Mouse (Mus musculus): Measurements from ENCODE around the gene Vmn1r211. TPM values are rescaled to one million over a fixed set of nuclear protein-coding genes. Genes with fewer than 3 reads are reported as not detected.
"Not testable (repeated sequence)": the region's sequence is repeated elsewhere in the genome, so short reads cannot be mapped to it uniquely, and the experiment has no call there.

Gene Vmn1r211
- polyA plus RNA-seq, 1 experiment from 2014 or later = not detected

DNA sequence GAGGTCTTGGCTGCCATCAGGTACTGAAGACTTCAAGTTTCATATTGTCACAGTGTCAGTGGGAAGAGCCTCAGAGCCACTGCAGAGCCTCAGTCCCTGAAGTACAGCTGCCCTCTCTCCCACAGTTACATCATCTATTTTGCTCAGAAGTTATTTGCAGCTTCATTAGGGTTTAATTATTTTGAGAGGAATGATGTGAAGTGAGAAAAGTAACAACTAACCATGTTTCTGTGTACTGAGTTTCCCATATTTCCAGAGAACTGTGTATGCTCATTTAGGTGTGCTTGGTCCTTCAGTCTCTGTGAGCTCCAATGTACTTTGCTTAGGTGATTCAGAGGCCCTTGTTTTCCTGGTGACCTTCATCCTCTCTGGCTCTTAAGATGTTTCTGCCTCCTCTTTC is 47.8 kb downstream of the Vmn1r211 start, which contains the start of gene Vmn1r209:
Gene Vmn1r209, minus strand, starts transcription at position 101 of the 400 bp plus-strand sequence.
- not testable (repeated sequence) for H3K9ac ChIP-seq (ENCODE audit: low read length); DNase-seq (ENCODE audit: low spot score); H3K4me3 ChIP-seq (ENCODE audit: low read depth, low read length); H3K9me3 ChIP-seq (ENCODE audit: control insufficient read depth, low read length); H3K36me3 ChIP-seq (ENCODE audit: control insufficient read depth, insufficient read depth, low read length); H3K4me1 ChIP-seq (ENCODE audit: control insufficient read depth, insufficient read depth, low read length); H3K4me2 ChIP-seq (ENCODE audit: low read depth); H3K27ac ChIP-seq (ENCODE audit: low read depth, low read length); ATAC-seq (ENCODE audit: insufficient read depth, low FRiP score, low TSS enrichment); H3K27me3 ChIP-seq (ENCODE audit: control insufficient read depth, insufficient read depth, low read length)

Other genes starting within 250 kb of the Vmn1r211 start
- not detected in 2 replicates for gene Vmn1r206, start 233.3 kb downstream of the Vmn1r211 start, polyA plus RNA-seq (2014; fragmentation: Nextera tagmentation; extraction: Ambion mirVana)
- gene Vmn1r207-ps, start 127.9 kb downstream of the Vmn1r211 start, polyA plus RNA-seq (2014; fragmentation: Nextera tagmentation; extraction: Ambion mirVana) = not detected in 2 replicates
- not detected in 2 replicates for gene Vmn1r208, start 80.2 kb downstream of the Vmn1r211 start, polyA plus RNA-seq (2014; fragmentation: Nextera tagmentation; extraction: Ambion mirVana)
- gene Vmn1r209, start 47.9 kb downstream of the Vmn1r211 start, polyA plus RNA-seq (2014; fragmentation: Nextera tagmentation; extraction: Ambion mirVana) = not detected in 2 replicates
- not detected in 2 replicates for gene Vmn1r210, start 26.2 kb downstream of the Vmn1r211 start, polyA plus RNA-seq (2014; fragmentation: Nextera tagmentation; extraction: Ambion mirVana)
- not detected in 2 replicates for gene Vmn1r212, start 26.6 kb upstream of the Vmn1r211 start, polyA plus RNA-seq (2014; fragmentation: Nextera tagmentation; extraction: Ambion mirVana)
- gene Vmn1r213, start 150.1 kb upstream of the Vmn1r211 start, polyA plus RNA-seq (2014; fragmentation: Nextera tagmentation; extraction: Ambion mirVana) = not detected in 2 replicates
- not detected in 2 replicates for gene Vmn1r214, start 172.9 kb upstream of the Vmn1r211 start, polyA plus RNA-seq (2014; fragmentation: Nextera tagmentation; extraction: Ambion mirVana)
- not detected in 2 replicates for gene Vmn1r215, start 210.5 kb upstream of the Vmn1r211 start, polyA plus RNA-seq (2014; fragmentation: Nextera tagmentation; extraction: Ambion mirVana)

All from neural tube, embryonic 11.5 days (tissue).